Mouse (Mus musculus) lung, postnatal 0 days (tissue): ENCODE measurements around the gene Erlin1.

Experiments
- CTCF ChIP-seq: IDR thresholded peaks from 2 replicates; pipeline ENCODE4 v1.5.1; 2016; ENCODE audit warnings: antibody characterized with exemption, mild to moderate bottlenecking
- EP300 ChIP-seq: IDR thresholded peaks from 2 replicates; pipeline ENCODE4 v1.6.1; 2016; ENCODE audit warnings: antibody characterized with exemption, mild to moderate bottlenecking, control low read depth

DNA sequence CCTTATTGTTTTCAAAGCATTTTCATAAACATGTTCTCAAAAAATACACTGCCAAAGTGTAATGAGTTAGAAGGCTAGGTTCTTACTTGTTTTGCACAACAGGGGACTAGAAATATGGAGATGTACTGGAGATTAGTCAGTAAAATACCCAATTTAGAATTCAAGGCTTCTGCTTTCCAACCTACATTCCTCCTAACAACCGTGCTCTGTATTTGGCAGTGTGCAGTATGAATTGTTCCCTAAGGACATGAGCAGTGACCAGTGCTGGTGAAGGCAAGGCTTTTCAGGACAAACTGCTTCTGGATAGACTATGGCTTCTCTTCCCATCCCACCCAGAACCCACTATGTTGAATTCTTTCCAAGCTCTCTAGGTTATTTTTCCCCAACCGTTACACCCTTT, 11.3 kb upstream of the Erlin1 start:
- TF ChIP-seq CTCF (no peak), EP300 (no peak)
